Mouse (Mus musculus) stomach, postnatal 0 days (tissue): Measurements from ENCODE around the gene Tenm4. TPM values are rescaled to one million over a fixed set of nuclear protein-coding genes. Genes with fewer than 3 reads are reported as not detected.

ENCODE experiments used
- ATAC-seq: fragments of 200-750 bp; cut with Nextera tagmentation; 2 replicates; pipeline ENCODE4 v1.8.0; 2017; ENCODE audit not compliant: low FRiP score, low TSS enrichment
- DNase-seq: peaks from one replicate; pipeline ENCODE4 v3.0.0-alpha.2; 2016; ENCODE audit warnings: low spot score
- H3K27ac ChIP-seq: fragments of 300-500 bp; sonication (generic); replicated peaks from 2 replicates; pipeline ENCODE4 v1.5.1; 2014; ENCODE audit warnings: mild to moderate bottlenecking, control low read depth
- H3K27me3 ChIP-seq: fragments of 300-500 bp; sonication (generic); 2 replicates; pipeline ENCODE4 v1.6.1; 2014; ENCODE audit warnings: low read length; ENCODE audit not compliant: control insufficient read depth, insufficient read depth
- H3K36me3 ChIP-seq: fragments of 300-500 bp; sonication (generic); 2 replicates; pipeline ENCODE4 v1.6.1; 2014; ENCODE audit warnings: low read length, mixed read lengths; ENCODE audit not compliant: control insufficient read depth, insufficient read depth
- H3K4me1 ChIP-seq: fragments of 300-500 bp; sonication (generic); replicated peaks from 2 replicates; pipeline ENCODE4 v1.6.1; 2014; ENCODE audit warnings: antibody characterized with exemption; ENCODE audit not compliant: control insufficient read depth, insufficient read depth
- H3K4me2 ChIP-seq: fragments of 300-500 bp; sonication (generic); replicated peaks from 2 replicates; pipeline ENCODE4 v1.6.1; 2014; ENCODE audit warnings: low read depth, mild to moderate bottlenecking, control low read depth, moderate library complexity
- H3K4me3 ChIP-seq: fragments of 300-500 bp; sonication (generic); 2 replicates; pipeline ENCODE4 v1.5.1; 2014; ENCODE audit warnings: low read depth, low read length, control low read depth
- H3K9ac ChIP-seq: fragments of 300-500 bp; sonication (generic); 2 replicates; pipeline ENCODE4 v1.6.1; 2014; ENCODE audit warnings: mild to moderate bottlenecking, low read length, control low read depth, mixed read lengths
- H3K9me3 ChIP-seq: fragments of 300-500 bp; sonication (generic); 2 replicates; pipeline ENCODE4 v1.6.1; 2016; ENCODE audit warnings: low read length; ENCODE audit not compliant: control insufficient read depth
- CTCF ChIP-seq: IDR thresholded peaks from 2 replicates; pipeline ENCODE4 v1.5.1; 2016; ENCODE audit warnings: antibody characterized with exemption, low read depth, mild to moderate bottlenecking, moderate library complexity
- EP300 ChIP-seq: optimal IDR thresholded peaks from 2 replicates; pipeline ENCODE3; 2016; ENCODE audit warnings: antibody characterized with exemption
- WGBS: fragments of 180-500 bp; shearing (Covaris S2); extraction: QIAGEN DNeasy Blood & Tissue Kit; methylation state at CpG from one replicate; pipeline ENCODE4 v1.1.7; 2014; 5-methylcytosine and 5-hydroxymethylcytosine counted together
- polyA plus RNA-seq: library from polyadenylated mRNA; unstranded; fragments of >200 nt; fragmentation: Nextera tagmentation; extraction: Ambion mirVana; gene quantifications from 2 replicates; pipeline ENCODE4 v1.2.1, GENCODE M21; 2015

Tenm4 gene
- polyA plus RNA-seq, 1 experiment from 2014 or later = 7.2 TPM

GRCm38 (mm10) chr7:96756104-96756742 lies 585.2 kb downstream of the Tenm4 start:
- no peak for ATAC-seq
- no peak for DNase-seq

GRCm38 (mm10) chr7:96757067-96757466 lies 586.0 kb downstream of the Tenm4 start:
- no peaks in the 10 kb centered on the region for H3K4me1 ChIP-seq
- no peaks in the 10 kb centered on the region for H3K36me3 ChIP-seq
- ATAC-seq (no peak), DNase-seq (no peak)
- H3K4me2 ChIP-seq = no peak overlapping the region
- H3K9me3 ChIP-seq = no peaks in the 10 kb centered on the region
- TF ChIP-seq CTCF (no peak), EP300 (no peak)
- no peak overlapping the region for H3K4me3 ChIP-seq
- no peaks in the 10 kb centered on the region for H3K27me3 ChIP-seq
- 70% methylated on average over 8 of the region's 8 CpGs for WGBS
- H3K27ac ChIP-seq = no peak overlapping the region
- no peak overlapping the region for H3K9ac ChIP-seq

More at GRCm38 (mm10) chr7:96756104-96756742, 585.2 kb downstream of the Tenm4 start:
- WGBS = 49% methylated on average over 10 of the region's 10 CpGs
- TF ChIP-seq CTCF = no peak
- no peak for TF ChIP-seq EP300
- H3K27ac ChIP-seq = peak overlapping the region; percentile 50; the same call in 1 of the 2 replicates
- H3K36me3 ChIP-seq = no peaks in the 10 kb centered on the region
- no peaks in the 10 kb centered on the region for H3K9me3 ChIP-seq
- no peak overlapping the region for H3K4me3 ChIP-seq
- no peak overlapping the region for H3K4me2 ChIP-seq
- H3K27me3 ChIP-seq = no peaks in the 10 kb centered on the region
- H3K4me1 ChIP-seq = no peaks in the 10 kb centered on the region
- H3K9ac ChIP-seq = no peak overlapping the region

DNA sequence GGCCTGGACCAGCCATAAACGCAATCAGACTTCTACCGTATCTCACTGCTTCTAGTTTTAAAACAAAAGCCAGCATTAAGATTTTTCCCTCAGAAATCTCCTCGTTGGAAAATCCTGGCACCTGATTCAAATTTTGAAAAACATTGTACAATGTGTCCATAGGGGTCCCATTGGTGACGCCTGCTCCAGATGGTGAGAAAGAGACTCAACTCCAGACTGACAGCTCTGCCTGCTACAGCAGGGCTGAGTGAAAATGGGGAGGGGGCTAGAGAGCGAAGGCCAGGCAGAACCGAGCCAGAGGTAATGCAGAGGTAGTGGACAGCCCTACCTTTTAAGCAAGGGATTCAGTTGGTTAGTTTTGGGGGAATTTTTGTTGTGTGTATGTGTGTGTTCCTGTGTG lies 589.2 kb downstream of the Tenm4 start:
- DNase-seq (no peak), ATAC-seq (no peak)
- no peaks in the 10 kb centered on the region for H3K27me3 ChIP-seq
- 86% methylated on average over 6 of the region's 6 CpGs for WGBS
- H3K4me3 ChIP-seq = no peak overlapping the region
- no peaks in the 10 kb centered on the region for H3K4me1 ChIP-seq
- H3K9me3 ChIP-seq = no peaks in the 10 kb centered on the region
- H3K36me3 ChIP-seq = no peaks in the 10 kb centered on the region
- H3K4me2 ChIP-seq = no peak overlapping the region
- H3K27ac ChIP-seq = no peak overlapping the region
- no peak for TF ChIP-seq CTCF
- TF ChIP-seq EP300 = no peak
- no peak overlapping the region for H3K9ac ChIP-seq

DNA sequence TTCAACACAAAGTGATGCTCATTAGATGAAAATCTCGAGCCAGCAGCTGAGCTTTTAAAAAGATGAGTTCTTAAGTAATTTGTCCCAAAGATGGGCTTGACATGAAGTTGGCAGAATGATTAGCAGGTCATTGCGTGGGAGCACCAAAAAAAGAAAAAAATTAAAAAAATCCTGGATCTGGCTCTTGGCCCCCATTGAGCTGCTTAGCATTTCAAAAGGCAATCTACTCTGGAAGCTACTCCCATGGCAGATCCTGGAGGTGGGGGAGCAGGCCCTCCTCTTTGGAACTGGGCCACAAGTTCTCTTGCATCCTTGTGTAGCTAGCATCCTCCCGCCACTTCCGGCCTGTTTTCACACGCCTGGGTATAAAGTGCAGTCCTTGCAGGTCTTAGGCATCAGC lies 590.1 kb downstream of the Tenm4 start:
- H3K27me3 ChIP-seq = no peaks in the 10 kb centered on the region
- DNase-seq = no peak
- H3K36me3 ChIP-seq = no peaks in the 10 kb centered on the region
- H3K4me2 ChIP-seq = no peak overlapping the region
- WGBS = 76% methylated on average over 5 of the region's 5 CpGs
- no peaks in the 10 kb centered on the region for H3K9me3 ChIP-seq
- TF ChIP-seq CTCF = no peak
- no peak for TF ChIP-seq EP300
- H3K4me3 ChIP-seq = no peak overlapping the region
- 0 out of 2 replicates have a peak, but pooled peaks have one; percentile 32 for ATAC-seq
- no peak overlapping the region for H3K9ac ChIP-seq
- no peaks in the 10 kb centered on the region for H3K4me1 ChIP-seq
- H3K27ac ChIP-seq = no peak overlapping the region

DNA sequence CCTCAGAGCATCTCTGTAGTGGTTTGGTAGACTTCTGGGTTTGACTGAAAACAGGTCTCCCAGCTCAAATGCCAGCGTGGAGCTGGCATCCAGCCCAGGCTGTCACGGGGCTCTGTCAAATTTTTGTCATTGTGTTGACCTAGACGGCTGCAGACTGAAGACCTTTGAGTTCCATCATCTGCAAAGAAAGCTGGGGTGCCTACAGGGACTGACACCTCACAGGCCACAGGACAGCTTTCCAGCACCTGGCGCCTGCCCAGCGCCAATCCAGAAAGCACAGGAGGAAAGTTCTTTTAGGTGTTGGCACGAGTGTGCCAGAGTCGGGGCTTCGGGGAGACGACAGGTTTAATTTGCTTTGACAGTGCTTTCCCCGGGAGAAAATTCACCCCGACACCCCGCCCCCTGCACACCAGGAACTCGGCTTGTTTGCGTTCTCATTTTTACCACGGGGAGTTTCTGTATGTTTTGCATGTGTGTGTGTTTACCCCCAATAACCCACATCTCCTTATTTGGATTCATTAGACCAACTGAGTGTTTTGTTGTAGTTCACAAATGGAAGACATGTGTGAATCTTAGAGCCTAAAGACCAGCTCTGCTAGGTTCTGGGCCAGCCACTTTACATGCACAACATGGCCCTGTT lies 594.4 kb downstream of the Tenm4 start:
- no peaks in the 10 kb centered on the region for H3K27me3 ChIP-seq
- H3K27ac ChIP-seq = no peak overlapping the region
- H3K4me2 ChIP-seq = no peak overlapping the region
- ATAC-seq = no peak
- no peak overlapping the region for H3K9ac ChIP-seq
- DNase-seq = peak; percentile 31
- no peaks in the 10 kb centered on the region for H3K36me3 ChIP-seq
- no peaks in the 10 kb centered on the region for H3K4me1 ChIP-seq
- no peak overlapping the region for H3K4me3 ChIP-seq
- no peaks in the 10 kb centered on the region for H3K9me3 ChIP-seq
- TF ChIP-seq CTCF (no peak), EP300 (no peak)
- WGBS = 45% methylated on average over 15 of the region's 15 CpGs

GRCm38 (mm10) chr7:96767090-96767489 lies 596.0 kb downstream of the Tenm4 start:
- ATAC-seq = no peak
- no peak for DNase-seq
- Histone ChIP-seq H3K9me3 (no peaks in the 10 kb centered on the region), H3K27me3 (no peaks in the 10 kb centered on the region), H3K4me2 (no peak overlapping the region), H3K27ac (no peak overlapping the region), H3K36me3 (no peaks in the 10 kb centered on the region), H3K4me1 (no peaks in the 10 kb centered on the region), H3K9ac (no peak overlapping the region), H3K4me3 (no peak overlapping the region)
- TF ChIP-seq CTCF = no peak
- TF ChIP-seq EP300 = no peak
- 84% methylated on average over 3 of the region's 3 CpGs for WGBS
